Mouse (Mus musculus) macrophage (primary cell): Measurements from ENCODE around the gene Hcn2. TPM values are rescaled to one million over a fixed set of nuclear protein-coding genes. Genes with fewer than 3 reads are reported as not detected.
"Not testable (repeated sequence)": the region's sequence is repeated elsewhere in the genome, so short reads cannot be mapped to it uniquely, and the experiment has no call there.

Source experiments
- H3K27ac ChIP-seq: fragments of 350-480 bp; formaldehyde crosslinking; 2 replicates; pipeline ENCODE4 v1.9.0; 2021
- H3K36me3 ChIP-seq: fragments of 350-480 bp; formaldehyde crosslinking; 2 replicates; pipeline ENCODE4 v1.9.0; 2021; ENCODE audit errors: inconsistent target
- H3K4me3 ChIP-seq: fragments of 350-480 bp; formaldehyde crosslinking; 2 replicates; pipeline ENCODE4 v1.9.0; 2021; ENCODE audit errors: inconsistent target
- H3K79me2 ChIP-seq: fragments of 350-480 bp; formaldehyde crosslinking; 2 replicates; pipeline ENCODE4 v1.9.0; 2021; ENCODE audit errors: inconsistent target
- WGBS: methylation state at CpG from one replicate; pipeline ENCODE4 v1.1.7; 2026; ENCODE audit warnings: inconsistent platforms; ENCODE audit not compliant: missing documents; 5-methylcytosine and 5-hydroxymethylcytosine counted together
- polyA plus RNA-seq: library from polyadenylated mRNA; stranded (reverse); fragments of 250-400 nt; gene quantifications from 3 replicates; pipeline ENCODE4 v1.2.4, GENCODE M21; 2018; ENCODE audit warnings: inconsistent platforms

Gene Hcn2
- polyA plus RNA-seq, 1 experiment from 2014 or later, result 0.40 TPM

DNA sequence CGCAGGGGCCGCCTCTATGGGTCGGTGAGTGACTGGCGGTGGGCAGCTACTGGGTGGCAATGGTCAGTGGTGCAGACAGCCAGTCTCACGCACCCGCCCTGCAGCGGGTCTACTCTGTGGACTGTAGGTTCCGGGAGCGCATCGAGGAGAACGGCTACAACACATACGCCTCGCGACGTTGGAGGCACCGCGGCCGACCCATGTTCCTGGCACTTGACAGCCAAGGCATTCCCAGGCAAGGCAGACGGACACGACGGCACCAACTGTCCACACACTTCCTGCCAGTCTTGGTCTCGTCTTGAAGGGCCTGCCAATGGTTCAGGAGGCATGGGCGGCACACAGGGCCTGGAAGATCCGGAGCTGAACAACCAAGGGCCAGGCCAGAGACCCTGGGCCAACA is 40.2 kb downstream of the Hcn2 start:
- H3K79me2 ChIP-seq, result no peaks in the 10 kb centered on the region
- 94% methylated on average over 24 of the region's 24 CpGs for WGBS
- no peak overlapping the region for H3K4me3 ChIP-seq
- H3K27ac ChIP-seq, result no peak overlapping the region
- H3K36me3 ChIP-seq, result peaks cover 23% of the 10 kb centered on the region; the same call in 1 of the 2 replicates

DNA sequence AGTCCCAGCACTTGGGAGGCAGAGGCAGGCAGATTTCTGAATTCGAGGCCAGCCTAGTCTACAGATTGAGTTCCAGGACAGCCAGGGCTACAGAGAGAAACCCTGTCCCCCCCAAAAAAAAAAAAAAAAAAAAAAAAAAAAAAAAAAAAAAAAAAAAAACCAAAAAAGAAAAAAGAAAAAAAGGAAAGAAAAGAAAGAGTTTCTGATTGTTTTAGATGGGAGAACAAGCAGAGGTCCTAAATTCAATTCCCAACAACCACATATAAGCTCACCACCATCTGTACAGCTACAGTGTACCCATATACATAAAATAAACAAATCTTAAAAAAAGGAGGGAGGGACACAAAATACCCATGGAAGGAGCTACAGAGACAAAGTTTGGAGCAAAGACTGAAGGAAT is 43.2 kb downstream of the Hcn2 start:
- WGBS, result 100% methylated on average over 1 of the region's 1 CpGs
- not testable (repeated sequence) for H3K4me3 ChIP-seq, H3K27ac ChIP-seq
- peaks cover 26% of the 10 kb centered on the region for H3K79me2 ChIP-seq
- peaks cover 25% of the 10 kb centered on the region; the same call in 1 of the 2 replicates for H3K36me3 ChIP-seq

DNA sequence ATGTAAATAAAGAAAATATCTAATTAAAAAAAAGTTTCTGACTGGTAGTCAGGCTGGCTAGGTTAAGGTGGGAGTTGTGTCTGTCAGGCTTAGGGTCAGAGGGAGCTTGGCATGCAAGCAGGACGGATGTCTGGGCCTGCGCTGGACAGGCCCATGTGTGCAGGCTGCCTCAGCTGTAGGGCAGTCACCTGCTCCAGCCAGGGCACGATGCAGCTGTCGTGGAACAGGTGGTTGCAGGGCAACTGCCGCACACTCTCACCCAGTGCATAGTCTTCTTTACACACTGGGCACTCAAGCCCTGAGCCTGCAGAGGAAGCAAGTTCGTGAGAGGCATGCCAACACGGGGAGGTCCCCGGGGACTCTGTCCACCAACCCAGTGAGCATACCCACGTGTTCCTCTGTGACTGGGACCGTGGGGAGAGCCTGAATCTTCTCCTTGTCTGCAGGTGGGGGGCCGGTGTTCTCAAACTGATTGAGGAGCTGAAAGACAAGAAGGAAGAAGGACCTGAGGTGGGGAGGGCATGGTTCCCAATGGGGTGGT is 44.2 kb downstream of the Hcn2 start:
- WGBS, result 90% methylated on average over 11 of the region's 11 CpGs
- Histone ChIP-seq H3K27ac (no peak overlapping the region), H3K4me3 (no peak overlapping the region), H3K79me2 (peaks cover 36% of the 10 kb centered on the region), H3K36me3 (peaks cover 25% of the 10 kb centered on the region; the same call in 1 of the 2 replicates)

DNA sequence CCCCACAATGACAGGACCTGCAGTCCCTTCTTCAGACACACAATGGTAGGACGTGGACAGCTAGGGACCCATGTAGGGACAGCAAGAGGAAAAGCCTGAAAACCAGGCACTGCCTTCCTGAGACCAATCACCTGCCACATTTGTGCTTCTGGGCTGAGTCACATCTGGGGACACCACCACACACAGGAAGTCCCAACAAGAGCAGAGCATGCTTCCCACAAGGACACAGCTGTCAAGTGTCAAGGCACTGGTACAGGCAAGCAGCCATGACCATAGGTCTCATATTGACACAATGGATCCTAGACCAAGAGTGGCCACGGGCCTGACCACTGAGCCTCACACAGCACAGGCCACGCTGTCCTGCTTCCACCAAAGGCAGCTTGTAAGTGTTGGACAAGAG is 46.4 kb downstream of the Hcn2 start:
- Histone ChIP-seq H3K4me3 (no peak overlapping the region), H3K27ac (no peak overlapping the region), H3K79me2 (peaks cover 43% of the 10 kb centered on the region), H3K36me3 (peaks cover 21% of the 10 kb centered on the region; the same call in 1 of the 2 replicates)
- WGBS, result 88% methylated on average over 3 of the region's 3 CpGs

DNA sequence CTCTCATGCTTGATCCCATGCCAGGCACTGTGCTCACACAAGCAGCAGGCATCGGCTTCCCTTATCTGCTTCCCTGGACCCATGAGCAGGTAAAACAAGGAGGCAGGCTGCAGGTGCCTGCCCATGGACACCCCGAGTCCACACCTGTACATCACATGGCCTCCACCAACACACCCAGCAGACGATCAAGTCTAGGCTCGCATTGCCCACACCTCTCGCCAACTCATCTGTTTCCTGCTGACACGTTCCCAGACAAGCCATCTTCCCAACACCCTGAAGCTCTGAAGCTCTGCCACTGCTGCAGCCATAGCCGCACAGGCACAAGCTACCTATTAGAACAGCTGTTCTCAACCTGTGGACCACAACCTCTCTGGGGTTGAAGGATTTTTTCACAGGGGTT is 47.8 kb downstream of the Hcn2 start:
- WGBS, result 72% methylated on average over 7 of the region's 7 CpGs
- Histone ChIP-seq H3K36me3 (peaks cover 20% of the 10 kb centered on the region; the same call in 1 of the 2 replicates), H3K27ac (no peak overlapping the region), H3K79me2 (peaks cover 43% of the 10 kb centered on the region), H3K4me3 (no peak overlapping the region)

DNA sequence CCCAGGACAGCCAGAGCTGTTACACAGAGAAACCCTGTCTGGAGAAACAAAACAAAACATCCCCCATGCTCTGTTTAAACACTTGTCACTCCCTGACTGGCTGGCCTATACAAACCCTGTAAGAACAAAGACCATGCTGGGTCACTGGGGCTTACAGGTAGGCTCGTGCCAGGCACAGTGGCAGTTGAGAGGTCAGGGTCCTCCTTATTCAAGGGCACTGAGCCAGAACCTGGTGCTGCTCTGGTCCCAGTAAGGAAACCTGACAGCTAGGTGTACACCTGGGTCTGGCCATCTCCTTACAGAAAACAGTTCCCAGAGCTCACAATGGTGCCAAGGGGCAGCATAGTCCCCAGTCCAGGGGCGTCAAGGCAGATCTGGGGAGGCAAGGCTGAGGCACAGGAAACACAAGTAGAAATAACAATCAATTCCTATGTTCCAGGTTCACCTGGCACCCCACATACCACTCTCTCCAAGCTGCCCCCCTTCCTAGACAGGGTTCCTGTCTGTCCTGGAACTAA is 48.9 kb downstream of the Hcn2 start:
- H3K4me3 ChIP-seq, result peak overlapping the region; percentile 64; the same call in 1 of the 2 replicates
- peaks cover 43% of the 10 kb centered on the region for H3K79me2 ChIP-seq
- peaks cover 13% of the 10 kb centered on the region; the same call in 1 of the 2 replicates for H3K36me3 ChIP-seq
- 72% methylated on average over 2 of the region's 2 CpGs for WGBS
- H3K27ac ChIP-seq, result no peak overlapping the region

DNA sequence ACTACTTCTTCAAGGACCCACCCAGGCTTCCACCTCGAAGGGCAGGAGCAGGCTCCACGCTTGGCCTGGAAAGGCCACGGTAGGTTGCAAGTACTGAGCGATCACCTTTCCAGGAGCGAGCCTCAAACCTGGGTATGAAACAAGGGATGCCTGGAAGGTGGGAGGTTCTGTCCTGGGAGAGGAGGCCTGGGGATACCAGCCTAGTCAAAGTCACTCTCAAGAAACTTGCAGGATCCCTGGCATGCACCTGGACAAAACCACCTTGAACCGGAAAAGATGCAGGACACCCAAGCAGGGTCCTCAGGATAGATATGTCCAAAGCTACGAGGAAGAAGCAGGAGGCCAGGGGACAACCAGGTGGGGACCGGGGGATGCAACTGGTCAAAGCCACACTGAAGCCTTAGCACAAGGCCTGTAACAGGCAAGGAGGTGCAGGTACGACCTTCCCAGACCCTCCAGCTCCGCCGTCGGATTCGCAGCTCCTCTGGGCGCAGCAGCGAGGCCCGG is 49.6 kb downstream of the Hcn2 start:
- H3K27ac ChIP-seq, result no peak overlapping the region
- H3K79me2 ChIP-seq, result peaks cover 43% of the 10 kb centered on the region
- H3K36me3 ChIP-seq, result peaks cover 6% of the 10 kb centered on the region; the same call in 1 of the 2 replicates
- peak overlapping the region; percentile 64 for H3K4me3 ChIP-seq
- 9% methylated on average over 16 of the region's 16 CpGs for WGBS

DNA sequence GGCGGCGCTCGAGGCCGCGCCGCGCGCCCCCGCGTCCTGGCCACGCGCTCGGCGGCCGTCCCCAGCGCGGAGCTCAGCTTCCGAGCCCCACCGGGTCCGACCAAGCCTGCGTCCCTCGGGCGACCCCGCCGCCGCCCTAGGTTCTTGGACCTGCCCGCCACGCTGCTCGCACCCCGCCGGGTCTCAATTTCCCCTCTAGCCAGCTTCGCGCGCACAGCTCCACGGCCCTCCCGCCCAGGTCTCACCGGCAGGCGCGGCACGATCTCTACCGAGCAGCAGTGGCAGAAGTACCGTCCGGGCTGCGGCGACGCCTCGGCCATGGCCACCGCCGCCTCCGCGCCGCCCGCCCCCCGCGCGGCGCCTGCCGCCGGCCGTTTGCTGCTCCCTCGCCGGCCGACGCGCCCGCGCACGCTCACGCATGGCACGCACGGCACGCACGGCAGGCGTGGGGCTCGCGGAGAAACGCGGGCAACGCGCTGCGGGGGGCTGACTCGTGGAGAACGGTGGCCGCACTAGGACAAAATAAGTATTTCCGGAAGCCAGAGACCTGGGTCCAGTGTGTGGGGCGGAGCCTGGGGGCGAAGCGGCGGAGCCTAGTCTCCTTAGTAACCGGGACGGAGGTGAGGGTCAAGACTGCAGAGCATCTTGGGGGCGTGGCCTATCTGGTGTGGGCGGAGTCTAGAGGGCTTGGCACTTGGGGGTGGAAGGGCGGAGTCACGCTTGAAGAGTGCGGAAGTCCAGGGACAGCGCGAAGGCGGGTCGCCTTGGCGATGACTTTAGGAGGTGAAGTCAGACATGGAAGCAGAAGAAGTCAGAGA is 50.3 kb downstream of the Hcn2 start, which contains the start of gene Rnf126:
Gene Rnf126, minus strand, starts transcription at position 445 of the 818 bp plus-strand sequence.
- under 1% methylated on average over 101 of the region's 101 CpGs for WGBS
- H3K4me3 ChIP-seq, result peak within 1 kb of the TSS; percentile 64
- H3K27ac ChIP-seq, result peak within 1 kb of the TSS; percentile 54
- peaks cover 43% of the 10 kb centered on the region for H3K79me2 ChIP-seq
- H3K36me3 ChIP-seq, result peaks cover 1% of the 10 kb centered on the region; the same call in 1 of the 2 replicates

DNA sequence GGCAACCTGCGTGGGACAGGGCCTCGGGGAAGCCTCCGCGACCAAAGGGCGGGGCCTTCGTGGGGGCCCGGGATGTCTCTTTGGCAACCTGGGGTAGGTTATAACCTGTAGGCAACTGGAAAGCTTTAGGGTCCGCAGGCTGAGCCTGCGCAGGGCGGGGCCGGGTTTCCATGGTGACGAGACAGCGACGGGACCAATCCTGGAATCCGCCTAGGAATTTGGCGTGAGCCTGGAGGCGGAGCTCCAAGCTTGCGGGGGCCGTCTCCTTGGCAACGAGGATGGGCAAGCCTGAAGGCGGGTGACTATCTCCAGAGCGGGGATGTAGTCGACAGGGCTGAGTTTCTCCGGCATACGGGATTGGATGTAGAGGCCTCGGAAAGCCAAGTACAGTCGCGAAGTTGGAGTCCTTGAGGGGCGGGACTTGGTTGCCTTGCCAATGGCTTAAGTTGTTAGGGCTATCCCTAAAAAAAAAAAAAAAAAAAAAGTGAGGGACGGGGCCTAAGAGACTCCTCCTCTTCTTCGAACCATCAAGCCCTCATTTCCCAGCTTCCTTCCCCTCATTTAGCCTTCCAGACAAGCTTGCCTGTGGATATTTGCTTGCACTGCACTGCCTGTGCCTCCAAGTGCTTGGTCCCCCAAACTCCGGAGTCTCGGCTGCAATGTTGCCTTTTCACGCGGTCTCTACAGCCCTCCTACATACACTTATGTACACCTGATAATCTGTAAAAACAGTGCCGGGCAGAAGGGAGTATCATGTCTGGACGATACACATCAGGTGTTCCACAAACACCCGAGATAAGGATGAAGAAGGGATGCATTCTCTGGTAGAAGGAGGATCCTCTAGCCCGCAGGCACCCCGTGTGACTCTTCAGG is 51.2 kb downstream of the Hcn2 start:
- H3K79me2 ChIP-seq, result peaks cover 38% of the 10 kb centered on the region
- H3K27ac ChIP-seq, result peak overlapping the region; percentile 54
- 14% methylated on average over 39 of the region's 40 CpGs for WGBS
- H3K36me3 ChIP-seq, result no peaks in the 10 kb centered on the region
- peak overlapping the region; percentile 49 for H3K4me3 ChIP-seq

DNA sequence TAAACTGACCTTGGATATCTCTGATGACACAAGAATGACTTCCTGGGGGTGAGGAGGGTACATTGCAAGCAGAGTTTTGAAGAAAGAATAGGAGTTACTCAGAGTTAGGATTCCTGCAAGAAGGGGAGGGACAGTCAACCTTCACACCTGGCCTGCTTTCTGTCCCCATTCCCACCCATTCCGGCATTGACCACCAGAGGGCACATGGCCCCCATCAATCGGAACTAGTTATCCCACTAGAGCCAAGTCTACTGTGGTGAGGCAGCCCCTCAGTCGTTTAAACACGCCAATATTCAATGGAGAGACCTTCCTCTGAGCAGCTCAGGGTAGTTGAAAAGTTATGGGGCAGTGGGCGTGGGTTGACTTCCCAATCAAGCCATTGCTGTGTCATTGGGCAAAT is 52.0 kb downstream of the Hcn2 start:
- H3K4me3 ChIP-seq, result no peak overlapping the region
- H3K27ac ChIP-seq, result no peak overlapping the region
- 15% methylated on average over 5 of the region's 5 CpGs for WGBS

DNA sequence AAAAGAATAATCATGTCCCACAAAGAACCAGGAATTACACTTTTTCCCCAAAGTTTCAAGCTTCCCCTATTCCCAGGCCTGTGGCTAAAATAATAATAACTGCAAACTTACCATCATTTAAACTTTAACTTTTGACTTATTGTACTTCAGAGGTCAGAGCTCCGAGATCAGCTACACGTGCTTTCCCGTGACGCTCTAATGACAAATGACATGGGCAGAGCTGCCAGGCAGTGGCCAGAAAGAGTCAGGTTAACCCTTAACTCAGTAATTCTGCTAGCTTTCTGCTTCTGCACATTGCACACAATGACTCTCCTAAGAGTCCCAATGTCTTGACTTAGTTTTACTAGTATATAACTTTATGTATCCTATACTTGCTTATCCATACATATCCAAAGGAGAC is 52.9 kb downstream of the Hcn2 start:
- Histone ChIP-seq H3K79me2 (peaks cover 21% of the 10 kb centered on the region), H3K4me3 (no peak overlapping the region), H3K36me3 (no peaks in the 10 kb centered on the region), H3K27ac (no peak overlapping the region)
- WGBS, result 98% methylated on average over 4 of the region's 4 CpGs

More for the DNA sequence above, 52.0 kb downstream of the Hcn2 start:
- no peaks in the 10 kb centered on the region for H3K36me3 ChIP-seq
- peaks cover 30% of the 10 kb centered on the region for H3K79me2 ChIP-seq

DNA sequence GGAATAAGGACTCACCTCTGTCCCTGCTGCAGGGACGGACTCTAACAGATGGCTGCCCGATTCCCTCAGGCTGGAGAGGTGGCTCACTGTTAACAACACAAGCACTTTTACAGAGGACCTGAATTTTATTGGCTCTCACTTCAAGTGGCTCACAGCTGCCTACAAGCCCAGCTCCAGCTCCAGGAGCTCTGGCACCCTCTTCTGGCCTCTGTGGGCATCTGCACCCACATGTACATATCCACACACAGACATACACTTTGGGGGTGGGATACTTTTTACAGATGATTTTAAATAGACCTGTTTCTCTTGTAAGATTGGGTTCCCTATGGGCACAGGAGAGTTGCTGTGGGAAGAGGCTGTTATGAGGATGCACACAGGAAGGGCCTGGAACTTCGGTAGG is 55.9 kb downstream of the Hcn2 start:
- Histone ChIP-seq H3K36me3 (no peaks in the 10 kb centered on the region), H3K79me2 (no peaks in the 10 kb centered on the region), H3K27ac (no peak overlapping the region), H3K4me3 (no peak overlapping the region)
- WGBS, result 100% methylated on average over 3 of the region's 3 CpGs

DNA sequence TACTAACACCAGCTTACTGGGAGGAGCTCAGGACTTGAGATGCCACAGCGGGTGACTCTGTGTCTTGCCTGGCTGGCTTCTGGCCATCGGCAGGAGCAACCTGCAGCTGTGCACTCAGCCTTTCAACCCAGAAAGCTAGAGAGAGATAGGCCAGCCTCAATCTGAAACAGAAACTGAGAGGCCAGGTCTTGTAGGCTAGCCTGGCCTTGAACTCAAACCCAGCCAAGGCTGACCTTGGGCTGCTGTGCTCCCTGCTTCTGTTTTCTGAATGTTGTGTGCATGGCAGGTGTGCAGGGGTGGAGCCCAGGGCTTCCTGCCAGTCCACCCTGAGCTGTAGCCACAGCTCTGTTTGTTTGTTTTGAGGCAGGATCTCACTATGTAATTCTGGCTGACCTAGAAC is 56.8 kb downstream of the Hcn2 start:
- no peaks in the 10 kb centered on the region for H3K36me3 ChIP-seq
- 96% methylated on average over 2 of the region's 2 CpGs for WGBS
- no peaks in the 10 kb centered on the region for H3K79me2 ChIP-seq
- H3K4me3 ChIP-seq, result no peak overlapping the region
- H3K27ac ChIP-seq, result no peak overlapping the region
